Mouse (Mus musculus): ENCODE results near the gene Gm29554.
"Not testable (repeated sequence)": the region's sequence is repeated elsewhere in the genome, so short reads cannot be mapped to it uniquely, and the experiment has no call there.

Gene Gm29554

DNA sequence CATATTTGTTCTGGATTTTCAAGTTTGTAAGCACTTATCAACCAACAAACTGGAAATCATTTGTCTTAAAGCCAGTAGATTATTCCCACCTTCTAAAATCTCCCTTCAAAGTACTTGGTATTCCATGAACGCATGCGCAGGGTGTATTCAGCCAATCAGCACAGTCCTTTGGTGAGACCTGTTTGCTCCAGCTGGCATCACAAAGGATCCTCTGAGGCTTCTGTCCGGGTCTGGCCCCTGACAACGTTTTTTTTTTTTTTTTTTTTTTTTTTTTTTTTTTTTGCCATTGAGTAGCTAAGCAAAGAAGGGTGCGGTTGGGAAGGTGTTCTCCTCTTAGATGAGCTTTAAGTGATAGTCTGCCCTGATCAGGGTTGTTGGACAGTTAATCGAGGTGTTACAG, at the start of gene Gm29554:
TSS of gene Gm29554 (plus strand) at position 301 of the 400 bp plus-strand sequence.
- DNase-seq: not testable (repeated sequence)
